10 mouse cellular contexts compared by ENCODE assay signal in the genomic region with DNA sequence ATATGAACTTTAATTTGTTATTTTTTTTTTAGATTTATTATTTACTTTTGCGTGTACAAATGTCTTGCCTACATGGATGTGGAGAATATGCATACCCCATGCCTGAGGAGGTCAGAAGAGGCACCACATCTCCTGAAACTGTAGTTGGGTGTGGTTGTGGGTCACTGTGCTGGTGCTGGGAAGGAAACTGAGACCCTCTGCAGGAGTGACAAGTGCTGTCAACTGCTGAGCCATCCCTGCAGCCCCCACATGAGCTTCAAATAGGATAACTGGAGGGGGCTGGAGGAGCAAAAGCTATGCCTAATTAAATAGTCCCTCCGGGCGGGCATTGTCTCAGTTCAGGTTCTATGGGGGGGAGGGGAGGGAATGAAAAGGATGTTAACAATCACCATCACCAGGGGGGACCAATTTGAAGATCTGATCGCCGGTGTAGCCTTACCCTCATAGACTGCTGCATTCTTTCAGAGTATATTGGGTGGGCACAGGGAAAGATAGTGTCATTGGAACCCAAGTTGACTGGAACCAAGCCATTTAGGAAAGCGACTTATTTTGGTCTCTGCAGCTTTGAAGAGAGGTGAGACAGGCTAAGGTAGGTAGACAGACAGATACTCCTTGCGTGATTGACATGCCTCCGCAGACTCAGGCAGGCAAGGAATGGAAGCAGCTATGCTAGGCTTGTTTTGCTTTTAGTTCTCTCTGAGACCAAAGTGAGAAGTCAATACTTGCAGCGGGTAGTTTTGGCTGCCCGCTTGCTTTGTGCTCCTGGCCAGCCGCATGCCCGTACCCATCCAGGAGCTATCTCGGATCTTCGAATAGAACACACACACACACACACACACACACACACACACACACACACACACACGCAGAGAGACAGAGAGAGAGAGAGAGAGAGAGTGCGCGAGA. TPM values are rescaled to one million over a fixed set of nuclear protein-coding genes. Genes with fewer than 3 reads are reported as not detected.
DNase-seq lines count a peak whose midpoint lies in the region; ATAC-seq and TF ChIP-seq lines count a peak whose summit lies in the region.
"Had no signal": no experiment of that assay in that cellular context is flagged by ENCODE, and none has a peak within 500 bp of the region (broad histone marks: within the 10 kb centered on the region; RNA-seq: fewer than 3 reads in every experiment).

No protein-coding gene starts in this region.

- peak overlapping the region; percentile 43 for H3K4me3 ChIP-seq in kidney, embryonic 15.5 days (replicated peaks)
- H3K4me3 ChIP-seq in embryonic facial prominence, embryonic 12.5 days, result peak overlapping the region; percentile 38
- H3K4me3 ChIP-seq in hindbrain, postnatal 0 days (ENCODE audit: low read length), result peak overlapping the region; percentile 39
- peak overlapping the region; percentile 37 for H3K4me3 ChIP-seq in midbrain, embryonic 16.5 days (ENCODE audit: low read depth, low read length)

- no peaks in the 10 kb centered on the region for H3K9me3 ChIP-seq in kidney, embryonic 15.5 days (replicated peaks)
- H3K9me3 ChIP-seq in embryonic facial prominence, embryonic 12.5 days, result no peaks in the 10 kb centered on the region
- no peaks in the 10 kb centered on the region for H3K9me3 ChIP-seq in hindbrain, postnatal 0 days (ENCODE audit: low read length)
- no peaks in the 10 kb centered on the region for H3K9me3 ChIP-seq in midbrain, embryonic 16.5 days (replicated peaks; ENCODE audit: control insufficient read depth, low read length, poor library complexity, severe bottlenecking)

- 7% methylated on average over 17 of the region's 17 CpGs for WGBS in kidney, embryonic 15.5 days
- 6% methylated on average over 17 of the region's 17 CpGs for WGBS in embryonic facial prominence, embryonic 12.5 days
- WGBS in hindbrain, postnatal 0 days, result 2% methylated on average over 17 of the region's 17 CpGs
- WGBS in midbrain, embryonic 16.5 days, result 5% methylated on average over 17 of the region's 17 CpGs

- peaks cover 37% of the 10 kb centered on the region for H3K4me1 ChIP-seq in kidney, embryonic 15.5 days
- peaks cover 20% of the 10 kb centered on the region for H3K4me1 ChIP-seq in embryonic facial prominence, embryonic 12.5 days
- peaks cover 3% of the 10 kb centered on the region for H3K4me1 ChIP-seq in hindbrain, postnatal 0 days (ENCODE audit: insufficient read depth, low read length)
- H3K4me1 ChIP-seq in midbrain, embryonic 16.5 days (ENCODE audit: control insufficient read depth, insufficient read depth, low read length), result peaks cover 13% of the 10 kb centered on the region

- H3K27ac ChIP-seq in kidney, embryonic 15.5 days, result no peak overlapping the region
- no peak overlapping the region for H3K27ac ChIP-seq in embryonic facial prominence, embryonic 12.5 days
- no peak overlapping the region for H3K27ac ChIP-seq in hindbrain, postnatal 0 days
- H3K27ac ChIP-seq in midbrain, embryonic 16.5 days (ENCODE audit: low read length), result no peak overlapping the region

- H3K4me2 ChIP-seq in kidney, embryonic 15.5 days, result peak overlapping the region; percentile 67
- peak overlapping the region; percentile 66 for H3K4me2 ChIP-seq in embryonic facial prominence, embryonic 12.5 days (replicated peaks)
- peak overlapping the region; percentile 73 for H3K4me2 ChIP-seq in hindbrain, postnatal 0 days (ENCODE audit: low read depth, low read length)
- H3K4me2 ChIP-seq in midbrain, embryonic 16.5 days (ENCODE audit: low read length), result peak overlapping the region; percentile 66

- no peak for DNase-seq in kidney, adult 9 months
- peak; percentile 14 for DNase-seq in hindbrain, postnatal 0 days (ENCODE audit: low spot score)
- no peak for DNase-seq in urinary bladder, postnatal 4 days (ENCODE audit: low spot score in 2 of 2)
- DNase-seq in gastrocnemius, postnatal 25 days, result no peak
- no peak for DNase-seq in left cerebral cortex, adult 9 months (ENCODE audit: low spot score in 2 of 2)
- DNase-seq: cerebellum, adult 11 months; kidney, adult 11 months had no signal

- 0 out of 2 replicates have a peak overlapping the region, but pooled peaks have one; percentile 14 for H3K9ac ChIP-seq in kidney, embryonic 15.5 days
- peak overlapping the region; percentile 31; the same call in 1 of the 2 replicates for H3K9ac ChIP-seq in embryonic facial prominence, embryonic 12.5 days
- peak overlapping the region; percentile 46 for H3K9ac ChIP-seq in hindbrain, postnatal 0 days (replicated peaks; ENCODE audit: low read length)
- 0 out of 2 replicates have a peak overlapping the region, but pooled peaks have one; percentile 47 for H3K9ac ChIP-seq in midbrain, embryonic 16.5 days (ENCODE audit: low read depth, low read length)

- no peak for TF ChIP-seq CTCF in hindbrain, postnatal 0 days (IDR thresholded peaks at IDR 0.05; ENCODE audit: low read depth)

- no peak for ATAC-seq in kidney, embryonic 15.5 days (replicated peaks; ENCODE audit: low FRiP score)
- no peak for ATAC-seq in embryonic facial prominence, embryonic 12.5 days (ENCODE audit: insufficient number of reproducible peaks, insufficient read depth, low FRiP score, low TSS enrichment)
- no peak for ATAC-seq in hindbrain, postnatal 0 days
- ATAC-seq in midbrain, embryonic 16.5 days, result no peak

- no peaks in the 10 kb centered on the region for H3K27me3 ChIP-seq in kidney, embryonic 15.5 days
- H3K27me3 ChIP-seq in embryonic facial prominence, embryonic 12.5 days, result no peaks in the 10 kb centered on the region
- H3K27me3 ChIP-seq in hindbrain, postnatal 0 days (ENCODE audit: insufficient read depth, low read length), result no peaks in the 10 kb centered on the region
- no peaks in the 10 kb centered on the region for H3K27me3 ChIP-seq in midbrain, embryonic 16.5 days (ENCODE audit: control insufficient read depth, insufficient read depth, low read depth, low read length)

- H3K36me3 ChIP-seq in kidney, embryonic 15.5 days, result no peaks in the 10 kb centered on the region
- H3K36me3 ChIP-seq in embryonic facial prominence, embryonic 12.5 days, result no peaks in the 10 kb centered on the region
- no peaks in the 10 kb centered on the region for H3K36me3 ChIP-seq in hindbrain, postnatal 0 days (ENCODE audit: insufficient read depth, low read length)
- no peaks in the 10 kb centered on the region for H3K36me3 ChIP-seq in midbrain, embryonic 16.5 days (ENCODE audit: control insufficient read depth, insufficient read depth, low read length)

RNA-seq across cellular contexts. Expression of a gene that starts 3.8 kb away (rescaled TPM):
- 18.5 and 18.7 TPM in 2 replicates for polyA plus RNA-seq in kidney, embryonic 15.5 days (2015; fragmentation: Nextera tagmentation; extraction: Ambion mirVana)
- 15.8 and 17.4 TPM in 2 replicates for polyA plus RNA-seq in embryonic facial prominence, embryonic 12.5 days (2016; fragmentation: Nextera tagmentation; extraction: Ambion mirVana)
- total RNA-seq in hindbrain, postnatal 0 days (2014; rRNA removed), result 16.8 and 17.9 TPM in 2 replicates
- polyA plus RNA-seq in hindbrain, postnatal 0 days (2015; fragmentation: Nextera tagmentation; extraction: Ambion mirVana), result 8.7 and 12.5 TPM in 2 replicates
- 15.5 and 19.0 TPM in 2 replicates for polyA plus RNA-seq in midbrain, embryonic 16.5 days (2015; fragmentation: Nextera tagmentation; extraction: Ambion mirVana)
- 10 to 100 TPM; 54.5 TPM for total RNA-seq in gastrocnemius, postnatal 25 days (2021)

RNA-seq across cellular contexts. Expression of a gene that starts 47.2 kb away (rescaled TPM):
- 41.7 and 42.5 TPM in 2 replicates for polyA plus RNA-seq in kidney, embryonic 15.5 days (2015; fragmentation: Nextera tagmentation; extraction: Ambion mirVana)
- 41.8 and 44.7 TPM in 2 replicates for polyA plus RNA-seq in embryonic facial prominence, embryonic 12.5 days (2016; fragmentation: Nextera tagmentation; extraction: Ambion mirVana)
- total RNA-seq in hindbrain, postnatal 0 days (2014; rRNA removed), result 42.4 and 42.6 TPM in 2 replicates
- 25.1 and 25.6 TPM in 2 replicates for polyA plus RNA-seq in hindbrain, postnatal 0 days (2015; fragmentation: Nextera tagmentation; extraction: Ambion mirVana)
- polyA plus RNA-seq in midbrain, embryonic 16.5 days (2015; fragmentation: Nextera tagmentation; extraction: Ambion mirVana), result 34.1 and 36.7 TPM in 2 replicates
- total RNA-seq in gastrocnemius, postnatal 25 days (2021), result 1 to 10 TPM; 8.4 to 8.6 TPM
